Mouse (Mus musculus) spleen, adult 2 months (tissue): Measurements from ENCODE around the gene Zfp541.

Experiments used
- CTCF ChIP-seq: fragments of 200-500 bp; IDR thresholded peaks from 2 replicates; pipeline ENCODE4 v1.5.1; 2011; ENCODE audit warnings: mild to moderate bottlenecking, inconsistent platforms; ENCODE audit not compliant: insufficient read depth, insufficient read length, insufficient replicate concordance; ENCODE audit errors: extremely low read depth
- POLR2A ChIP-seq: fragments of 200-500 bp; IDR thresholded peaks from 2 replicates; pipeline ENCODE4 v1.6.1; 2011; ENCODE audit warnings: low read depth, low read length, inconsistent platforms

GRCm38 (mm10) chr7:16045538-16045937 is 16.1 kb upstream of the Zfp541 start:
- TF ChIP-seq POLR2A (no peak), CTCF (no peak)
